Mouse (Mus musculus): ENCODE data around the gene Clpsl2.

DNA sequence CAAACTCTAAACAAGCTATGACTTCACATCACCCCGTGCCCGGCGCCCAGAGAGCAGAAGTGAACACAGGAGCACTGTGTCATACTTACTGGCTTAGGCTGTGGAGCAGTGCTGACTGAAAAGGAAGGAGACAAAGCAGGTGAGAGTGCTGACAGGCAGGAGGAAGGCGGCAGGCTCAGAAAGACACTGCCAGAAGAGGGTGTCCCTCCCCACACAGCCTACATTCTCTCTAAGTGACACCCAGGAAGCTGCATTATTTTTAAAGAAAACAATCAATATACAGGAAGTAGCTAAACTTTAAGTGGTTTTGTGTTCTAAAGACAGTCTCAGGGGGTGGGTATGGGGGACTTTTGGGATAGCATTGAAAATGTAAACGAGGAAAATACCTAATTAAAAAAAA is 51.6 kb downstream of the Clpsl2 start:
- TF ChIP-seq CTCF (IDR thresholded peaks at IDR 0.05) (no peak), POLR2A (IDR thresholded peaks at IDR 0.05; ENCODE audit: insufficient read depth, low read depth, low read length) (no peak), EP300 (IDR thresholded peaks at IDR 0.05; ENCODE audit: insufficient read depth, low read depth, low read length) (no peak)

Data from heart, adult 2 months (tissue).